Mouse (Mus musculus) G1E (cell line): ENCODE measurements around the gene Nat8f1. TPM values are rescaled to one million over a fixed set of nuclear protein-coding genes. Genes with fewer than 3 reads are reported as not detected.
"Not testable (repeated sequence)": the region's sequence is repeated elsewhere in the genome, so short reads cannot be mapped to it uniquely, and the experiment has no call there.

Experiments
- ATAC-seq: 2 replicates; pipeline ENCODE4 v1.8.0; 2016; ENCODE audit warnings: mild to moderate bottlenecking; ENCODE audit not compliant: insufficient number of reproducible peaks, poor library complexity, low FRiP score, severe bottlenecking; ENCODE audit errors: extremely low read depth
- DNase-seq: peaks from one replicate; pipeline ENCODE4 v3.0.0; 2012; ENCODE audit warnings: low spot score
- H3K27me3 ChIP-seq: 2 replicates; pipeline ENCODE4 v1.6.1; 2012; ENCODE audit warnings: mild to moderate bottlenecking, low read length, inconsistent platforms; ENCODE audit not compliant: insufficient read depth
- H3K36me3 ChIP-seq: replicated peaks from 2 replicates; pipeline ENCODE3; 2012; ENCODE audit warnings: mild to moderate bottlenecking, inconsistent platforms
- H3K4me1 ChIP-seq: 2 replicates; pipeline ENCODE4 v1.6.1; 2012; ENCODE audit warnings: low read depth, low read length, inconsistent platforms, mixed read lengths; ENCODE audit not compliant: insufficient read depth
- H3K4me3 ChIP-seq: 2 replicates; pipeline ENCODE4 v1.5.1; 2012; ENCODE audit warnings: low read depth, mild to moderate bottlenecking, inconsistent platforms, low read length, moderate library complexity, mixed read lengths
- H3K9me3 ChIP-seq: replicated peaks from 2 replicates; pipeline ENCODE4 v1.6.1; 2012; ENCODE audit warnings: inconsistent platforms
- CTCF ChIP-seq: IDR thresholded peaks from 2 replicates; pipeline ENCODE4 v1.5.1; 2012; ENCODE audit warnings: low read depth, low read length, inconsistent platforms, mixed read lengths
- GATA1 ChIP-seq: IDR thresholded peaks from 2 replicates; pipeline ENCODE4 v1.6.1; 2012; ENCODE audit warnings: borderline replicate concordance, low read length, inconsistent platforms, mixed read lengths
- GATA2 ChIP-seq: IDR thresholded peaks from 2 replicates; pipeline ENCODE4 v1.6.1; 2012; ENCODE audit warnings: low read depth, low read length, inconsistent platforms, borderline replicate concordance
- POLR2AphosphoS5 ChIP-seq: IDR thresholded peaks from 2 replicates; pipeline ENCODE4 v1.6.1; 2012; ENCODE audit warnings: low read depth, low read length, inconsistent platforms; ENCODE audit not compliant: insufficient replicate concordance
- TAL1 ChIP-seq: conservative IDR thresholded peaks from 2 replicates; pipeline ENCODE4 v1.6.1; 2012; ENCODE audit warnings: low read depth, low read length, inconsistent platforms, mixed read lengths
- polyA plus RNA-seq: library from polyadenylated mRNA; stranded (reverse); fragments of >175 nt; gene quantifications from 2 replicates; pipeline ENCODE4 v1.2.3, GENCODE M21; 2012
- total RNA-seq, 2 experiments: library from RNA; stranded (forward) in 1 of 2; stranded (reverse) in 1 of 2; fragments of 200-1000 nt in 1 of 2; fragments of >200 nt in 1 of 2; fragmentation: Nextera tagmentation in 1 of 2; gene quantifications; 2 replicates each; pipeline ENCODE4 v1.2.3; 2014 to 2017

Gene Nat8f1
- total and polyA plus RNA-seq, 3 experiments = 1.9 to 11.2 (median 6.4) TPM

DNA sequence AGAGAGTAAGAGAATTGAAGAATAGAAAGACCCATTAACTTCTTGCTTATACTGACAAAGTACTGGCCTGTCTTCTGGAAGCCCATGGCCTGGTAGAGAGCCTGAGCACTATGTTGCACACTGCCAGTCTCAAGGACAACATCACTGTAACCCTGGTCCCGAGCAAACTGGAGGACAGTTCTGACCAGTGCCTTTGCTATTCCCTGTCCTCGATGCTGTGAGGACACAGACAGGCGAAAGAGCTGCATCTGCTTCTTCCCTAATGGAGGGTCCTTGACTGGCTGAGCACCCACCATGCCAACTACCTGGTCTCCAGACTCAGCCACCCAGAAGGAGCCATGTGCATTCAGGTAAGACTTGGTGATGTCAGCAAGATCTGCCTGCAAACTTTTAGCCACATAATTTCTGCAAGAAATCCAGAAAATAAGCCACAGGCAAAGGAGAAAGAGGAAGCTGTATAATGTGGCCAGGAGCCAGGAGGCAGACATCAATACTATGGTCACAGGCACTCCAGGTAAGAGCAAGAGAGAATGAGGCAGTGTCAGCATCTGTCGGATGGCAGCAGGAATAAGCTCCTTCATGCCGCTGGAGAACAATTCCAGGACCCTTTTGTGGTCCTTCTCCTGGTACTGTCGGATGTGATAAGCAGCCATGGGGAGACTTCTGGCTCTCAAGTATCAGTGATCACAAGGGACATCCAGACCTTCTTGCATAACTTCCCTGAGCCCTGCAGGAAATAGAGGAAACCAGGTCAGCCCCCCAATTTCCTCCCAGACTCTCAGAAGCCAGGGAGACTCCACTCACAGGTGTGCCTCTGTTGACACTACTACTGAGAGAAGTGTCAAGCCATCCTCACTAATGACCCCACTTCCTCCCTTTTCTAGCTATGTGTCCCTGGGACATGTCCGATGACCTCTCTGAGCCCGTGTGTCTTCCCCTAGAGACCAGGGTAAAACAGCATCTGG lies 47.5 kb downstream of the Nat8f1 start:
- no peak overlapping the region for H3K4me3 ChIP-seq
- ATAC-seq (no peak), DNase-seq (no peak)

DNA sequence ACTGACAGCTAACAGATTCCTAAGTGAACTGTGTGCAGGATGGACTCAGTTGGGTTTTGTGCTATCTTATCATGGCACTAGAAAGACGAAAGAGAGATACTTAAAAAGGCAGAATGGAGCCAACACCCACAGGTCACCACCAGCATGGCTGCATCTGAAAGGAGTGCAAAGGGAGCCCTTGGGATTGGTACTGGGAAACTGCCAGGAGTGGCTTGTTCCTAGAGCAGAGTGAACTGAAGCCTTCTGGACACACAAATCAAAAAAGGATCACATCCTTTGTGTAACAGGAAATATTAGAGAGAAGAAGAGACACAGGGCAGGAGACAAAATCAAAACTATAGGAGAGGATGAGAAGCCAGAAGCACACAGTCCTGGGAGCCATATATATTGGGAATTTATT lies 48.5 kb downstream of the Nat8f1 start:
- H3K9me3 ChIP-seq, DNase-seq, ATAC-seq, H3K27me3 ChIP-seq, H3K4me3 ChIP-seq, H3K36me3 ChIP-seq, H3K4me1 ChIP-seq: not testable (repeated sequence)

More for the DNA sequence above, 47.5 kb downstream of the Nat8f1 start:
- H3K9me3 ChIP-seq = no peaks in the 10 kb centered on the region
- no peaks in the 10 kb centered on the region for H3K4me1 ChIP-seq
- TF ChIP-seq POLR2AphosphoS5 (no peak), GATA2 (no peak), TAL1 (no peak), GATA1 (no peak), CTCF (no peak)
- no peaks in the 10 kb centered on the region for H3K36me3 ChIP-seq
- H3K27me3 ChIP-seq = peaks cover 3% of the 10 kb centered on the region

DNA sequence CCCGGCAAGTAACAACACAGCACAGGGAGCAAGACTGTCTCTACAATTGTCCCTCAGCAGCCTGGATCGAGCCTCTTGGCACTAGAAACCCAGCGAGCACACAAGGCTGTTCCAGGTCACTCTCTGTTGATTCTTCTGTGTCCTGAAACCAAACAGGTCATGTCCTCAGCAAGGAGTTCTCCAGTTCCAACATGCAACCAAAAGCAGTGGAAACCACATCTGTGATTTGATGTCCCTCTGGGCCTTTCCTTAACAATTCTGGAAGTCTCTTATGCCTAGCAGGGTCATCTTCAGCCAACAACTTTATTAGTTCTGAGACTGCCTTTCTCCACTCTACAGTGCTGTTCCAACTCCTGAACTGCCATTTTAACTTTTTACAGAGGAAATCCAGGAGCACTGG lies 49.3 kb downstream of the Nat8f1 start:
- not testable (repeated sequence) for DNase-seq, ATAC-seq, H3K36me3 ChIP-seq

DNA sequence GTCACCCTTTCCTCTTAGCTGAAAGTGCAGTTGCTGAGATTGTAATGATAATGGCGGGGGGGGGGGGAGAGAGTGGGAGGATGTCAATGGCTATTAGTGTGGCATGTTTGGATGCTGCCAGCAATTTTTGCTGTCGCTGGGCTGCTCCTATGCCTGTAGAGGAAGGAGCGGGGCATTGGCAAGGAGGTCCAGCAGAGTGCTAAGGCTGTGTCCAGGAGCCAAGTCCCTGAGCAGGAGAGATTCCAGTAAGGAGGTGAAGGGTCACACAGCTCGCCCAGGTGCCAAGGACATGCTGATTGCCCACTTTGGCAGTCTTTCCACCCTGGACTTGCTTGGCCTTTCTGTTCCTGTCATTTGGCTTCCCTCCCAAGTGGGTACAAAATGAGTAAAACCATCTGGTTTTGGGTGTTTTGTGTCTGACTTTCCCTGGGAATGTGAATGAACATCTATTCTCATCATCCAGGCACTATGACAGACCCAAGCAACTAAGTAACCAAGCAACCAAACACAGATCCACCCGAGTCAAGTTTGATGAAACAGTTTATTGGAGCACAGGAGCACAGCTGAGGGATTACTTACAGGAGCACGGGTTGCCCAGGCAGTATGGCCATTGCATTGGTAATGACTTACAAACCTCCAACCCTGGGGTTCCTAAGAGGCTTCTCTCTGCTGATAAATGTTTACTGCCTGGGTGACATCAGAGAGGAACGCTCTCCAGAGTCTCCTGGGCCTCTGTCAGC lies 50.4 kb downstream of the Nat8f1 start:
- DNase-seq, H3K27me3 ChIP-seq, H3K4me1 ChIP-seq, ATAC-seq, H3K36me3 ChIP-seq, H3K9me3 ChIP-seq, H3K4me3 ChIP-seq: not testable (repeated sequence)

More for the DNA sequence above, 49.3 kb downstream of the Nat8f1 start:
- not testable (repeated sequence) for H3K27me3 ChIP-seq, H3K4me3 ChIP-seq, H3K9me3 ChIP-seq, H3K4me1 ChIP-seq

DNA sequence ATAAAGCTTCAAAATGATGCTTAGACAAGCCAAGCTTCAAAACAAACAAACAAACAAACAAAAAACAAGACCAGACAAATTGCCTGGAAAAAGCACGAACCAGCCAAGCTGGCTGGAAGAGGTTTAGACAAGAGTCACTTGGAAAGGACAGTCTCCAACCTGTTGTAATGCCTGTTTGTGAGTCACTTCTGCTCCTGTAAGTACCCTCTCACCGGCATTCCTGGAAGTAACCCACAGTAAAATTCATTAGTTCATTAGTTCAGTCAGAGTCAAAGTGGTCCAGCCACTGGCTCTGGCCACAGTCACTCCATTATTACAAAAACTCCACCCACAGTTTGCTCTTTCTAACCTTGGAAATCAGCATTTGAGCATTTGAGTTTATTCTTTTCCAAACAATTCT lies 51.6 kb downstream of the Nat8f1 start:
- ATAC-seq (no peak), DNase-seq (no peak)
- Histone ChIP-seq H3K27me3 (peaks cover 6% of the 10 kb centered on the region), H3K4me1 (no peaks in the 10 kb centered on the region), H3K4me3 (no peak overlapping the region), H3K36me3 (no peaks in the 10 kb centered on the region), H3K9me3 (no peaks in the 10 kb centered on the region)
- TF ChIP-seq POLR2AphosphoS5 (no peak), GATA2 (no peak), TAL1 (no peak), GATA1 (no peak), CTCF (no peak)

DNA sequence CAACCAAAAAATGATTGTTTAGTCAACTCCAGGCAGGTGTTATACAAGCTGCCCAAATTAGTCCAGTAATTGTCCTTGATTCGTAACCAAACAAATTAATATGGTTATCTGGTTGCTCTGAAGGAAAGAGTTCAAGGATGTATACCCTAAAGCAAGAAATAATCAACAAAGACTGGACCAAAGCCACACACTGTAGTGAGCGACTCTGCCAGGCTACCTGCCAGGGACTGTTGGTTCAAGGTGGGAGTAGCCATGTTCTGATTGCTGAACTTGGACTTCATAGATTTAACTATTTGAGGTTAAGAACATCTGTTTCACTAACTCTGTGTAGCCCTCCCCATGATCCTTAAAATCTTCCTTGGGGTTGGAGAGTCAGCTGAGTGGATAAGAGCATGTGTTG lies 52.4 kb downstream of the Nat8f1 start:
- Histone ChIP-seq H3K27me3 (peaks cover 6% of the 10 kb centered on the region), H3K36me3 (no peaks in the 10 kb centered on the region), H3K9me3 (no peaks in the 10 kb centered on the region), H3K4me3 (no peak overlapping the region), H3K4me1 (no peaks in the 10 kb centered on the region)
- no peak for ATAC-seq
- TF ChIP-seq GATA1 (no peak), POLR2AphosphoS5 (no peak), GATA2 (no peak), CTCF (no peak), TAL1 (no peak)
- DNase-seq = no peak

DNA sequence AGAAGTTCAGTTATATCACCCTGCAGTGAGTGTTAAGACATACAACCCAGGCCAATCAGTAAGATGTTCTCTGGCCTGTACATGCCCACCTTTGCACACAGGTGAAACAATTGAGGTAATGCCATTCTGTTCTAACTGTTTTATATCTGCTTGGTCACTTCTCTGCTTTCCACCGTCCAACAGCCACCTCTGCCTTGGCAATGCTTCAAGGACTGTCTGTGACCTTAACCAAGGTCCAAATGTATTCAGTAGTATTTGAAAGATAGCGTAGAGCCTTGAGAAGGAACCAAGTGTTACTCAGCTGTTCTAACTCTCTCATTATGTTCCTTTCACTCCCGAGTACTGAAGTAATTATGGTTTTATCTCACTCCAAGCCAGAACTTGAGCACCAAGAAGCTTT lies 52.9 kb downstream of the Nat8f1 start:
- DNase-seq (no peak), ATAC-seq (no peak)
- no peaks in the 10 kb centered on the region for H3K36me3 ChIP-seq
- H3K4me3 ChIP-seq = no peak overlapping the region
- peaks cover 6% of the 10 kb centered on the region for H3K27me3 ChIP-seq
- TF ChIP-seq POLR2AphosphoS5 (no peak), GATA2 (no peak), GATA1 (no peak), CTCF (no peak), TAL1 (no peak)
- no peaks in the 10 kb centered on the region for H3K9me3 ChIP-seq
- H3K4me1 ChIP-seq = no peaks in the 10 kb centered on the region
